Mouse (Mus musculus) neural tube, embryonic 15.5 days (tissue): Measurements from ENCODE around the gene Arnt2. TPM values are rescaled to one million over a fixed set of nuclear protein-coding genes. Genes with fewer than 3 reads are reported as not detected.

Experiments used
- ATAC-seq: fragments of 200-750 bp; cut with Nextera tagmentation; 2 replicates; pipeline ENCODE4 v1.8.0; 2017; ENCODE audit warnings: mild to moderate bottlenecking, moderate TSS enrichment, moderate library complexity; ENCODE audit not compliant: low FRiP score
- H3K27ac ChIP-seq: fragments of 300-500 bp; sonication (generic); replicated peaks from 2 replicates; pipeline ENCODE4 v1.5.1; 2015; ENCODE audit warnings: mild to moderate bottlenecking, inconsistent platforms
- H3K27me3 ChIP-seq: fragments of 300-500 bp; sonication (generic); replicated peaks from 2 replicates; pipeline ENCODE4 v1.6.1; 2015; ENCODE audit warnings: inconsistent platforms
- H3K36me3 ChIP-seq: fragments of 300-500 bp; sonication (generic); 2 replicates; pipeline ENCODE4 v1.6.1; 2015; ENCODE audit warnings: inconsistent platforms
- H3K4me1 ChIP-seq: fragments of 300-500 bp; sonication (generic); 2 replicates; pipeline ENCODE4 v1.6.1; 2015; ENCODE audit warnings: inconsistent platforms
- H3K4me2 ChIP-seq: fragments of 300-500 bp; sonication (generic); 2 replicates; pipeline ENCODE4 v1.6.1; 2015; ENCODE audit warnings: inconsistent platforms, mild to moderate bottlenecking, moderate library complexity
- H3K4me3 ChIP-seq: fragments of 300-500 bp; sonication (generic); replicated peaks from 2 replicates; pipeline ENCODE4 v1.5.1; 2015; ENCODE audit warnings: mild to moderate bottlenecking, inconsistent platforms
- H3K9ac ChIP-seq: fragments of 300-500 bp; sonication (generic); replicated peaks from 2 replicates; pipeline ENCODE4 v1.6.1; 2015; ENCODE audit warnings: mild to moderate bottlenecking, inconsistent platforms
- H3K9me3 ChIP-seq: fragments of 300-500 bp; sonication (generic); replicated peaks from 2 replicates; pipeline ENCODE4 v1.6.1; 2016; ENCODE audit warnings: inconsistent platforms
- WGBS: fragments of 180-500 bp; shearing (Covaris S2); methylation state at CpG from one replicate; pipeline ENCODE4 v1.1.7; 2015; ENCODE audit warnings: mixed read lengths; 5-methylcytosine and 5-hydroxymethylcytosine counted together
- polyA plus RNA-seq: library from polyadenylated mRNA; unstranded; fragments of >200 nt; fragmentation: Nextera tagmentation; extraction: Ambion mirVana; gene quantifications from 2 replicates; pipeline ENCODE4 v1.2.1, GENCODE M21; 2015

Arnt2 gene
- polyA plus RNA-seq, 1 experiment from 2014 or later: 55.0 TPM

- Histone ChIP-seq H3K4me1 (peaks cover 3% of the 10 kb centered on the region; the same call in 1 of the 2 replicates), H3K4me2 (no peak overlapping the region), H3K9me3 (no peaks in the 10 kb centered on the region), H3K27me3 (no peaks in the 10 kb centered on the region), H3K4me3 (no peak overlapping the region), H3K36me3 (no peaks in the 10 kb centered on the region), H3K27ac (no peak overlapping the region), H3K9ac (no peak overlapping the region)
- no peak for ATAC-seq
- 48% methylated on average over 7 of the region's 7 CpGs for WGBS
These were observed 14.9 kb upstream of the Arnt2 start for GRCm38 (mm10) chr7:84424670-84425385.

DNA sequence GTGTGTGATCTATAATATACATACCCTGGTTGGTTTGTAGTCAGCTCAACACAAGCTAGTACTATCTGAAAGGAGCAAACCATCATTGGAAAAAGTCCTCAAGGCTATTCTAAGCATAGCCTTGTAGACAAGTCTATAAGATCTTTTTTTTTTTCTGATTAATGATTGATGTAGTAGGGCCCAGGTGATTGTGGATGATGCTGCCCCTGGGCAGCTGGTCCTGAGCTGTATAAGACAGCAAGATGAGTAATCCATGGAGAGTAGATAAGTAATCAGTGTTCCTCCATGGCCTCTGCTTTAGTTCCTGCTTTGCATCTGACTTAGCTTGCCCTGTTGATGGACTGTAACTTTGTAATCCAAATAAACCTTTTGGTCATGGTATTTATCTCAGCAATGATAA lies 11.8 kb upstream of the Arnt2 start:
- H3K27ac ChIP-seq: no peak overlapping the region
- H3K9me3 ChIP-seq: no peaks in the 10 kb centered on the region
- H3K36me3 ChIP-seq: no peaks in the 10 kb centered on the region
- H3K4me2 ChIP-seq: no peak overlapping the region
- H3K9ac ChIP-seq: no peak overlapping the region
- ATAC-seq: no peak
- H3K4me3 ChIP-seq: no peak overlapping the region
- peaks cover 3% of the 10 kb centered on the region; the same call in 1 of the 2 replicates for H3K4me1 ChIP-seq
- 0 out of 2 replicates have a peak, but pooled peaks cover 3% of the 10 kb centered on the region for H3K27me3 ChIP-seq

DNA sequence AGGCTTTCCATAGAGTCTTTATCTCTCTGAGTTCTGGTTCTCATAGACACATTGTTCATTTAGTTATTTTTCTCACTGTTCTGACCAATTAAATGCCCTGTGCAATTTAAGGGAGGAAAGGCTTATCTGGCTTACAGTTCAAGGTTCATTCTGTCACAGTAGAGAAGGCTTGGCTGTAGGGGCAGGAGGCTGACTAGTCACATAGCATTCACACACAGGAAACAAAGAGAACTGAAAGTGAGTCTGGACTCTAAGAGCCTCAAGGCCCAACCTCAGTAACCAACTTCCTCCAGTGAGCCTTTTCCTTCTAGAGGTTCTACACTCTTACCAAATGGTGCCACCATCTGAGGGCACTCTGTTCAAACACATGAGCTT lies 11.3 kb upstream of the Arnt2 start:
- no peak overlapping the region for H3K9ac ChIP-seq
- no peaks in the 10 kb centered on the region for H3K36me3 ChIP-seq
- H3K27ac ChIP-seq: no peak overlapping the region
- H3K4me3 ChIP-seq: no peak overlapping the region
- H3K4me2 ChIP-seq: no peak overlapping the region
- 0 out of 2 replicates have a peak, but pooled peaks cover 3% of the 10 kb centered on the region for H3K27me3 ChIP-seq
- no peaks in the 10 kb centered on the region for H3K9me3 ChIP-seq
- ATAC-seq: no peak
- peaks cover 3% of the 10 kb centered on the region; the same call in 1 of the 2 replicates for H3K4me1 ChIP-seq

GRCm38 (mm10) chr7:84420581-84421290 lies 10.8 kb upstream of the Arnt2 start:
- no peak overlapping the region for H3K9ac ChIP-seq
- WGBS: 56% methylated on average over 3 of the region's 3 CpGs
- no peak overlapping the region for H3K27ac ChIP-seq
- H3K4me3 ChIP-seq: no peak overlapping the region
- H3K4me2 ChIP-seq: no peak overlapping the region
- H3K4me1 ChIP-seq: peaks cover 3% of the 10 kb centered on the region; the same call in 1 of the 2 replicates
- H3K9me3 ChIP-seq: no peaks in the 10 kb centered on the region
- H3K27me3 ChIP-seq: 0 out of 2 replicates have a peak, but pooled peaks cover 3% of the 10 kb centered on the region
- ATAC-seq: no peak
- H3K36me3 ChIP-seq: no peaks in the 10 kb centered on the region

DNA sequence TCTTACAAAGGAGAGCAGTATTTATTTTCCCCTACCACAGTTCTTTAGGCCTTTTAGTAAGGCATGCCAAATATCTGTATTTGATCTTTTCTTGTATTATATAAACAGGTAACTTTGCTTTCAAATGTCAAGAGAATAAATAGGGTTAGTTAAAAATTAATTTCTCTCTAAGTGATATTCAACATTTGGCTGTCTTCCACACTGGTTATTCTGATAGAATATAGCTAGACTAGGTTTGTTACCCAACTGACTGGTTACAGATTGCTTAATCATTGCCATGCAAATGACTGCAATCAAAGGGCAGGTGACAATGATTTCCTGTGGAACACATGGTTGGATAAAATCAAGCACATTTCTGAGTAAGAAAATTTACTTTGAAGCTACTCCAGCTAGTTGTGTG lies 7.5 kb upstream of the Arnt2 start:
- Histone ChIP-seq H3K9me3 (no peaks in the 10 kb centered on the region), H3K4me1 (no peaks in the 10 kb centered on the region), H3K4me3 (no peak overlapping the region), H3K27me3 (0 out of 2 replicates have a peak, but pooled peaks cover 3% of the 10 kb centered on the region), H3K27ac (no peak overlapping the region), H3K36me3 (no peaks in the 10 kb centered on the region), H3K4me2 (no peak overlapping the region), H3K9ac (no peak overlapping the region)
- ATAC-seq: no peak

DNA sequence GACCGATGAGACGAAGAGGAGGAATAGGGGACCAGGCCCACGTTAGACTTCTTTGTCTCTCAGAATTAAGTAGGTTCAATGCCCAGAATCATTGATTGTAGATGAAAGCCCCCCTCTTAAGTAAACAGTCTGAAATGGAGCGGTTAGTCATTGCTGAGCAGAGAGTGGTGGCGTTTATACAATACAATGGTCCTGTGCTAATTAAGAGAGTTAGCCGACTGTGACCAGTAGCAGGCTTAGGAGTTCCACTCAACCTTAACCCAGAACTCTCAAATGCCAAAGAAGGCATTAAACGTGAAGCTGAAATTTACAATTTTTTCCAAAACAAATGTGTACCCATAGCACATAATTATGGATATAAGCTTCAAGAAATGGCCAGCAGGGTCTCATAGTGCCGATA lies 2.6 kb upstream of the Arnt2 start:
- no peaks in the 10 kb centered on the region; the same call in 1 of the 2 replicates for H3K36me3 ChIP-seq
- no peak overlapping the region for H3K27ac ChIP-seq
- no peak overlapping the region for H3K4me3 ChIP-seq
- H3K27me3 ChIP-seq: no peaks in the 10 kb centered on the region
- no peak for ATAC-seq
- 65% methylated on average over 8 of the region's 8 CpGs for WGBS
- H3K4me2 ChIP-seq: no peak overlapping the region
- H3K9ac ChIP-seq: no peak overlapping the region
- peaks cover 26% of the 10 kb centered on the region for H3K4me1 ChIP-seq
- no peaks in the 10 kb centered on the region for H3K9me3 ChIP-seq

DNA sequence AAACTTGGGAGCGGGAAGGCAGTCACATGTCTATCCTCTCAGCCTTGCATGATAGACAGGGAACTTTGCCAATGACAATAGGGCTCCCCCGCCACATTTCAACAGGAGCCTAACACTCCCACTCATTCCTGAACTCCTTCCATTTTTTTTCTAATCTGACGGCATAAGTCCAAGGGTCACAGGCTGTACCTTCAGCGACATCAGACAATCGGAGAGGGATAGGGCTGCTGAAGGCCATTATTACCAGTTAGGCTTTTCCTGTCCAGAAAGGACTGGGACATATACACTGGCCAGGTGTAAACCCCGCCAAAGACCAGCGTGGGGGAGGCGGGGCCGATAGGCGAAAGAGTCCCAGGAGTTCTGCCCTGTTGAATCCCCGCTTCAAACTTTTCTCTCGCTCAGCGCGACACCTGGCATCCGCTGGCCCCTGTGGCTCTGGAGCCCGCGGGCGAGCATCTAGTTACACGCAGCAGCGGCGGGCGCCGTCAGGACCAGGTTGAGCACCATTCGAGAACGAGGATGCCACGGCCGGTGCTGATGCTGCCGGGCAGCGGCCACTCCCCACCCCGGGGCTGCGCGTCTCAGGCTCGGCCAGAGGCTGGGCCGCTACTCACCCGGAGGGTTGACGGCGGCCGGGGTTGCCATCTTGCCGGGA lies 608 bp downstream of the Arnt2 start:
- Histone ChIP-seq H3K9me3 (no peaks in the 10 kb centered on the region), H3K4me2 (peak overlapping the region; percentile 74), H3K4me3 (peak overlapping the region; percentile 81), H3K27ac (peak overlapping the region; percentile 97), H3K9ac (peak overlapping the region; percentile 88), H3K36me3 (no peaks in the 10 kb centered on the region; the same call in 1 of the 2 replicates), H3K4me1 (peaks cover 37% of the 10 kb centered on the region), H3K27me3 (no peaks in the 10 kb centered on the region)
- 2% methylated on average over 29 of the region's 39 CpGs for WGBS
- ATAC-seq: peak; percentile 78

- no peaks in the 10 kb centered on the region; the same call in 1 of the 2 replicates for H3K36me3 ChIP-seq
- peaks cover 46% of the 10 kb centered on the region for H3K4me1 ChIP-seq
- no peak overlapping the region for H3K9ac ChIP-seq
- no peak for ATAC-seq
- H3K27me3 ChIP-seq: no peaks in the 10 kb centered on the region
- 60% methylated on average over 5 of the region's 5 CpGs for WGBS
- no peaks in the 10 kb centered on the region for H3K9me3 ChIP-seq
- H3K27ac ChIP-seq: peak overlapping the region; percentile 97; the same call in 1 of the 2 replicates
- H3K4me2 ChIP-seq: peak overlapping the region; percentile 74
- H3K4me3 ChIP-seq: peak overlapping the region; percentile 81
These were observed 1.7 kb downstream of the Arnt2 start for GRCm38 (mm10) chr7:84408282-84408681.

GRCm38 (mm10) chr7:84403371-84403770 lies 6.6 kb downstream of the Arnt2 start:
- Histone ChIP-seq H3K4me3 (no peak overlapping the region), H3K27me3 (no peaks in the 10 kb centered on the region), H3K27ac (no peak overlapping the region), H3K4me2 (no peak overlapping the region), H3K4me1 (peaks cover 60% of the 10 kb centered on the region), H3K9me3 (no peaks in the 10 kb centered on the region), H3K9ac (no peak overlapping the region), H3K36me3 (no peaks in the 10 kb centered on the region; the same call in 1 of the 2 replicates)
- WGBS: 21% methylated on average over 5 of the region's 5 CpGs
- no peak for ATAC-seq

GRCm38 (mm10) chr7:84401641-84402455 lies 8.1 kb downstream of the Arnt2 start:
- Histone ChIP-seq H3K4me2 (peak overlapping the region; percentile 0; the same call in 1 of the 2 replicates), H3K27ac (peak overlapping the region; percentile 69), H3K4me3 (no peak overlapping the region), H3K9me3 (no peaks in the 10 kb centered on the region), H3K9ac (no peak overlapping the region), H3K4me1 (peaks cover 52% of the 10 kb centered on the region), H3K27me3 (no peaks in the 10 kb centered on the region), H3K36me3 (no peaks in the 10 kb centered on the region)
- ATAC-seq: peak; percentile 71
- WGBS: 26% methylated on average over 9 of the region's 9 CpGs

DNA sequence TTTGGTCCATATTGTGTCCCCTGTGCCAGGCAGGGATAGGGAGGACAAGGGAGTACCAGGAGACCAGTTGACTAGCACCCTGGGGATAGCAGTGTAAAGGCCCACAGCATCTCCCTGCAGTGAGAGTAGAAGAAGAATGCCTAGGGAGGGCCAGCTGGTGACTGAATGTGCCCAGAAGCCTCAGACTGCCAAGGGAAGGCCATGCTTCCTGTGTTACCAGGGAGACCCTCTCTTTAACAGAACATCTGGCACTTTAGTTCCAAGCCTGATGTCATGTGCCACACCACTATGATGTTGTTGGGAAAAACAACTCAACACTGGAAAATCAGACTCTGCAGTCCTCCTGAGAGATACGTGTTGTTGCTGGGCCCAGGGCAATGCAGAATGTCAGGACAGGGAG lies 12.7 kb downstream of the Arnt2 start:
- no peak overlapping the region for H3K9ac ChIP-seq
- 33% methylated on average over 1 of the region's 1 CpGs for WGBS
- H3K36me3 ChIP-seq: no peaks in the 10 kb centered on the region
- H3K4me2 ChIP-seq: no peak overlapping the region
- peak overlapping the region; percentile 20; the same call in 1 of the 2 replicates for H3K27ac ChIP-seq
- 0 out of 2 replicates have a peak, but pooled peaks have one; percentile 11 for ATAC-seq
- H3K9me3 ChIP-seq: no peaks in the 10 kb centered on the region
- H3K4me1 ChIP-seq: peaks cover 32% of the 10 kb centered on the region
- H3K27me3 ChIP-seq: no peaks in the 10 kb centered on the region
- H3K4me3 ChIP-seq: no peak overlapping the region
